Mouse (Mus musculus): ENCODE data around the gene Polm.

DNA sequence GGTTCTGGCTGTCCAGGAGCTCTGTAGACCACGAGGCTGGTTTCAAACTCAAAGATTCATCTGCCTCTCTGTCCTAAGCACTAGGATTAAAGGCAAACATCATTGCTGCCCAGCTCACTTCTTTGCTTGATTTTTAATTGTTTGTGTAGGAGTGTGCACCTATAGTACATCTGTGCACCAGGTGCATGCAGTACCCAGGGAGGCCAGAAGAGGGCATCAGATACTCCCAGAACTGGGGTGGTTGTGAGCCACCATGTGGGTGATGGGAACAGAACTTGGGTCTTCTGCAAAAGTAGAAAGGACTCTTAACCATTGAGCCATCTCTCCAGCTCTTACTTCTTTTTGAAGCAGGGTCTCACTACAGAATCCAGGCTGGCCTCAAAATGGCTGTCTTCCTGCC lies 20.9 kb upstream of the Polm start:
- TF ChIP-seq POLR2A (IDR thresholded peaks at IDR 0.05; ENCODE audit: extremely low read depth, insufficient read depth, low read length) = no peak
- peak; percentile 40; the same call in 1 of the 2 replicates for TF ChIP-seq CTCF (IDR thresholded peaks at IDR 0.05; ENCODE audit: low read depth, low read length)

Measured in liver, adult 2 months (tissue).